Mouse (Mus musculus): ENCODE measurements around the gene Lyz1. TPM values are rescaled to one million over a fixed set of nuclear protein-coding genes. Genes with fewer than 3 reads are reported as not detected.

The Lyz1 gene
- 0.96 and 1.4 TPM in 2 replicates for polyA plus RNA-seq (2012; rRNA removed)

GRCm38 (mm10) chr10:117292671-117293070 is at the start of gene Lyz1:
TSS of gene Lyz1 (minus strand) at chr10:117292868.

GRCm38 (mm10) chr10:117282049-117282448 is 10.6 kb downstream of the Lyz1 start, which contains the start of gene Lyz2:
TSS of gene Lyz2 (minus strand) at chr10:117282321.

GRCm38 (mm10) chr10:117238603-117239002 is 54.1 kb downstream of the Lyz1 start, which contains the start of gene 9530003J23Rik:
TSS of gene 9530003J23Rik (minus strand) at chr10:117238703.

Other genes with a start within 250 kb of the Lyz1 start
- not detected in 2 replicates for gene Lrrc10, start 247.5 kb downstream of the Lyz1 start, polyA plus RNA-seq (2012; rRNA removed)
- 9.3 and 12.3 TPM in 2 replicates for gene Cct2, start 229.1 kb downstream of the Lyz1 start, polyA plus RNA-seq (2012; rRNA removed)
- 1.7 and 2.3 TPM in 2 replicates for gene Frs2, start 144.3 kb downstream of the Lyz1 start, polyA plus RNA-seq (2012; rRNA removed)
- gene Yeats4, start 68.4 kb downstream of the Lyz1 start, polyA plus RNA-seq (2012; rRNA removed) = 10.9 and 14.0 TPM in 2 replicates
- not detected in 2 replicates for gene 9530003J23Rik, start 54.2 kb downstream of the Lyz1 start, polyA plus RNA-seq (2012; rRNA removed)
- gene Lyz2, start 10.5 kb downstream of the Lyz1 start, polyA plus RNA-seq (2012; rRNA removed) = 28.1 and 30.6 TPM in 2 replicates
- 16.3 and 19.8 TPM in 2 replicates for gene Cpsf6, start 87.1 kb upstream of the Lyz1 start, polyA plus RNA-seq (2012; rRNA removed)